Mouse (Mus musculus) induced T-regulatory cell, adult 2 months (primary cell): Measurements from ENCODE around the gene Herc1.

Experiments used
- DNase-seq: peaks from one replicate; pipeline ENCODE4 v3.0.0-alpha.2; 2012; ENCODE audit warnings: low read depth

Gene Herc1

DNA sequence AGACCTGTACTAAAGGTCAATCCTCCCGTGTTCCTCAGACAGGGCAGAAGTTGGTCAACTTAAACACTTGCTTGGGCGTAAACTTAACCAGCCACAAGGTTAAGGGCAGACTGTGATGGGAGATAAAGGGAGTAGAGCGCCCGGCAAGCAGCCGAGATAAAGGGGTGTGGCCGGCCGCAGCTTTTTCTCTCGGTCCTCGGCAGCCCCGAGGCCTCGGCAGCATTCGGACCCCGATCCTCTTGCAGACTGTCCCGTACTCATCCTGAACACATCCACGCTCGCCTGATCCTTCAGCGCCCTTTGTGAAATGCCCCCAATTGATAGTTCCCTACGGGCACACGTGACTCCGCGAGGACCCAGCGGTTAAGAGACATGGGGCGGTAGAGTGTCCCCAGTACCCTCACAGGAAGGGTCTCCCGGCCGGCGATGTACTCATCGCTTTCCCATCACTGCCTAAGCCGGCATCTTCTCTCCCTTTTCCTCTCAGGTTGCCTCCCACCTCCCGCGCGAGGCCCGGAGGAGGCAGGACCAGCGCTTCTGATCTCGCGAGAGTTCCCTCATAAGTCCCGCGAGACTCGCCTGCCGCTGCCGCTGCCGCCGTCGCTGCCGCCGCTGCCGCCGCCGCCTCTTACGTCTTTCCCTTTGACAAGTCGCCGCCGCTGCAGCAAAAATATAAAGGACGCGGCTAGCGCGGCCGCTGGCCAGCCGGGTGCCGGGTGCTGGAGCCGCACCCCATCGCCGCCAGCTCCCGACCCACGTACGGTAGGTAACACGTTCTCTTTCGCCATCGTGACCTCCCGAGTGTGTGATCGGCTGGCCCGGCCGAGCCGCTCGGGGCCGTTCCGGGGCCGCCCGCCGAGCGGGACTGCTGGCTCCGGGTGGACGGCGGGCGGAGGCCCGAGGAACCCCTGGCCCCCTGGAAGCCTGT, at the start of gene Herc1:
Gene Herc1, plus strand, starts transcription at position 591 of the 928 bp plus-strand sequence.
- DNase-seq: peak; percentile 98

- DNase-seq: peak; percentile 24
These were observed 45.7 kb upstream of the Herc1 start for GRCm38 (mm10) chr9:66304320-66305090.

- peak; percentile 86 for DNase-seq
These were observed 44.8 kb upstream of the Herc1 start for GRCm38 (mm10) chr9:66305121-66306112.

DNA sequence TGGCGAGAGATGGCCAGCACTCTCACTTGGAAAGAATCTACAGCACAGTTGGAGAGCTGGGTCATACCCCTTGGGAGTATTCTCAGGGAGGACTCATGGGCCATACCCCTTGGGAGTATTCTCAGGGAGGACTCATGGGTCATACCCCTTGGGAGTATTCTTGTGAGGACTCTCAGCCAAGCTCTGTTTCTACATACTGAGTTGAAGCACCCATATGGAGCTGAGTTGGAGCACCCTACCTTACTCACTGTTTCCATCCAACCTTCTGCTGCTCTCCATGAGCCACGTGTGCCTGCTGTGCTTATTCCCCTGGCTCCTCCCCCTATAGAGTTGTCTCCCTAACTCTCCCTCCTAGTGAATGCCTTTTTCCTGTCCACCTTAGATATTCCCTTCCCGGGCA, 43.8 kb upstream of the Herc1 start:
- DNase-seq: no peak

- DNase-seq: peak; percentile 45
These were observed 42.9 kb upstream of the Herc1 start for GRCm38 (mm10) chr9:66307341-66307740.

DNA sequence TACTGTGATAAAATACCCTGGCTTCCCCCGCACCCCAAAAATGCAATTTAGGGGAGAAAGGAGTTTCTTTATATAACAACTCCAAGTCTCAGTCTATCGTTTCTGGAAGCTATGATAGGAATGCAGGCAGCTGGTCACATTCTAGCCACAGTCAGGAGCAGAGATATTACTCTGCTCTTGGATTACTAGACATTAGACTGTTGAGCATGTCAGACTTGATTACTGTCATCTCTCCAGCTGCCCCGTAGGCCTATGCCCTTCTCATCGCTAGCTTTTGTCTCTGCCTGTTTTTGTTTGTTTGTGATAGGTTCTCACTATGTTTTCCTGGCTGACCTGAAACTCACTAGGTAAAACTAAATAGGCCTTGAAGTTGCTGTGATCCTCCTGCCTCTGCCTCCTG, 41.5 kb upstream of the Herc1 start:
- DNase-seq: no peak

DNA sequence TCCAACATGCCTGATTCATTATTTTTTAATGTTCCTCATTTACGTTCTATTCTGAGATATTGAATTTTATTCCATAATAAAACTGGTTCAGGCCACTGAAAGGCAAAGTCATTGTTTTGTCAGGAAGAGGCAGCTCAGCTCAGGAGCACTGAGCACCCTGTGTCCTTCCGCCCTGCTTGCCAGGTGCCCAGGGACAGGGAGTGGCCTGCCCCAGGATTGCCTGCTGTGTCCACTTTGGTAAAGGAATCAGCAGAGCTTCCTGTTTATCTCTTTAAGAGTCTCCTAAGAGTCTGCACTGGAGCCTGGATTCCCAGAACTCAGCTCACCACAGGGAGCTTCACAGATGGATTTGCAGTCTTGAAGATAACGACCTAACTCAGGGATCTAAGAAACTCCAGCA, 38.8 kb upstream of the Herc1 start:
- no peak for DNase-seq

GRCm38 (mm10) chr9:66316603-66317002, 33.6 kb upstream of the Herc1 start:
- no peak for DNase-seq

GRCm38 (mm10) chr9:66322010-66322931, 28.0 kb upstream of the Herc1 start:
- DNase-seq: no peak

- no peak for DNase-seq
These were observed 23.4 kb upstream of the Herc1 start for GRCm38 (mm10) chr9:66326879-66327278.

DNA sequence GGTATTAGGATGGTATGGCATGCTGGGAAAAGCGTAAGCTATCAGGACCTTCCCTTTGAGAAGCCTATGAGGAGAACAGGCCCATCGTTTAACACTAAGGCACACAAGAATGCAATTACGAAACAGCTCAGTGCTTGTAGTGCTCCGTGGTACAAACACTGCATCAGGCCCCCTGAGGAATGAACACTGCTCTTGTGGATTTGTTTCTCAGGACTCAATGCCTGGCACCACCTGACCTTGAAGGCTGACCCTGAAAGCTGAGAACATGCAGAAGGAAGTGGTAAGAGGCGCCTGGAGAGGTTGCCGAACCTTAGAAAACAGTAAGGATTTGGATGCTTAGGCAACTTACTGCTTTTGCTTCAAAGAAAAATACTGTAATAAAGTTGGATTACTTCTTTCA, 20.8 kb upstream of the Herc1 start:
- no peak for DNase-seq

- no peak for DNase-seq
These were observed 19.8 kb upstream of the Herc1 start for GRCm38 (mm10) chr9:66330437-66330836.

- DNase-seq: no peak
These were observed 18.7 kb upstream of the Herc1 start for GRCm38 (mm10) chr9:66331548-66331947.

GRCm38 (mm10) chr9:66332393-66332792, 17.9 kb upstream of the Herc1 start:
- no peak for DNase-seq

DNA sequence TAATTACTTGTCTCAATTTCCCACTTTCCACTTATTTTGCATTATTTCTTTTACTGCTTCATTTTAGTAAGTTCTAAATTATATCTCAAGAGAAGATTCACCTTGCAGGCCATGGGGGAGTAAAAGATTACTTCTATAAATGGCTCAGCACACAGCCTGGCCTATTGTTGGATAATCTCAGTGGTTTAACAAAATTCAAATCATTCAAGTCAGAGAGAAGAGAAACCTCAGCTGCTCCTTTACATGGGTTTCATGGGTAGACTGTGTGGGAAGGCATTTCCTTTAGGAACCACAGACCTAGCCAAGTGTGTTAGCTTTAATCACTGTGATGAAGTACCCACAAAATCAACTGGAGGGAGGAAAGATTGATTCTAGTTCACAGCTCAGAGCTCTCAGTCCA, 13.0 kb upstream of the Herc1 start:
- no peak for DNase-seq

DNA sequence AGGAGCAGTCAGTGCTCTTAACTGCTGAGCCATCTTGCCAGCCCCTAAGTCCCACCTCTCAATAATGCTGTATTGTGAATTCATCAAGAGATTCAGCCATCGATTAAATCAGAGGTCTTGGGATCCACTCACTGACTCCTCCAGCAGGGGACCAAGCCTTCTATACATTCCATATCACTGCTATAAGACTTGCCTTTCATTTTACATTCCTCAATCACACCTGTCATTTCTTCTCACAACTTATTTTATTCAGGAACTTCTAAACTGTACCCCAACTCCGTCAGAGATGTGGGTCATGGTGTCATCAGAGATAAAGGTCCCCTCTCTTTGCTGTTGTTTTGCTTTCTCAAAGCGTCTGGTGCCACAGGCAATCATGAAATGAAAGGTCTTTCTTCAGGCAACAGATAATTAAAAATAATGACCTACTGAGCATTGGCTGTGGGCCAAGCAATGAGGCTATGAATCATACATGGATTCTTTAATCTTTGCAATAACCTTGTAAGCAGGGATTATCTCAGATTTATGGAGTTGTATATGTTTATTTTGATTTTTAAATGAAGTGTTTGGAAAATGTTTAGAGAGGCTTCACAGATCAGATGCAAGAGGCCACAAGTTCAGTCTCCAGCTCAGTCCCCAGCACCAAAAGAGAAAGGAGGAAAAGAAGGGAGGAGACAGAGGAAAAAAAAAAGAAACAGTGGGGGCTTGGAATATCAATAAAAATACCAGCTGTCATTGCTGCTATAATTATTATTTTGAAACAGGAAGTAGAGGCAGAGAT, 12.1 kb upstream of the Herc1 start:
- DNase-seq: no peak

- DNase-seq: no peak
These were observed 10.5 kb upstream of the Herc1 start for GRCm38 (mm10) chr9:66339714-66340113.

GRCm38 (mm10) chr9:66340394-66341094, 9.7 kb upstream of the Herc1 start:
- DNase-seq: no peak

DNA sequence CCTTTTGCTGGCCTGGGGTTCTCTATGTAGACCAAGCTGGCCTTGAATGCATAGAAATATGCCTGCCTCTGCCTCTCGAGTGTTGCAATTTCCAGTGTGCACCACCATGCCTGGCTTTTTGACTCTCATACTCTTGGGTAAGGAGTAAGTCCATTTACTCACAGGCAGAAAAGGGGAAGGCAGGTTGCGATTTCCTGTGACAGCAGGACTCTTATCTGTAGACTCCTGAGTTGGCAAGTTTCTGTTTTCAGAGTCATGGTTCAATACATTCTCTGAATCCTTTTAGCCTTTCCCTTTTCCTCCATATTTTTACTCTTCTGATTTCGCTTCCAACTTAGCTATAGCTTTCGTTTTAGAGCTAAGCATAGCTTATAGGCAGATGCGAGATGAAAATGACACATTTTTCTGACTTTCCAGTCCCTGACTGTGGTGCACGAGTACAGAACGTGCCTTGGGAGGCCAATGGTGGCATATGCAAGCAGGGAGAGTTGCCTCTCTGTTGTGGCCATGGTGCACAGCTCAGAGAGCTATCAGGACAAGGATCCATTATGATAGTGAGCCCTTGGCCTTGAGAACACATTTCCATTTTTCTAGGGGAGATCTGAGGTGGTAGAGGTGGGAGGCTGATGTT, 2.7 kb upstream of the Herc1 start:
- peak; percentile 49 for DNase-seq
